Mouse (Mus musculus): ENCODE data around the gene 4930544D05Rik.
A peak's percentile ranks its signal among the peaks of the same experiment; 100 is the strongest.

4930544D05Rik gene

DNA sequence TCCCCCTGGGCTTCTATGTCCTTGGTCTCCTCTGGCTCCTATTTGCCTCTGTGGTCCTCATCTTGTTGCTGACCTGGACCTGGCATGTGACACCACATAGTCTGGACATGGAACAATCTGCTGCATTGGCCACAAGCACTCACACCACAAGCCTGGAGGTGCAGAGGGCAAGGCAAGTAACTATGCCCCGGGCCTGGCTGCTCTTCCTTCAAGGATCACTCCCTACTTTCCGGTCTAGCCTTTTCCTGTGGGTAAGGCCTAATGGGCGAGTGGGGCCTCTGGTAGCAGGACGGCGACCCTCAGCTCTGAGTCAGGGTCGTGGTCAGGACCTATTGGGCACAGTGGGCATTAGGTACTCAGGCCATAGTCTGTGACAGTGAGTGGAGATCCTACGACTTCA, 25.6 kb downstream of the 4930544D05Rik start:
- no peak for DNase-seq (ENCODE audit: low spot score in 2 of 2)

DNA sequence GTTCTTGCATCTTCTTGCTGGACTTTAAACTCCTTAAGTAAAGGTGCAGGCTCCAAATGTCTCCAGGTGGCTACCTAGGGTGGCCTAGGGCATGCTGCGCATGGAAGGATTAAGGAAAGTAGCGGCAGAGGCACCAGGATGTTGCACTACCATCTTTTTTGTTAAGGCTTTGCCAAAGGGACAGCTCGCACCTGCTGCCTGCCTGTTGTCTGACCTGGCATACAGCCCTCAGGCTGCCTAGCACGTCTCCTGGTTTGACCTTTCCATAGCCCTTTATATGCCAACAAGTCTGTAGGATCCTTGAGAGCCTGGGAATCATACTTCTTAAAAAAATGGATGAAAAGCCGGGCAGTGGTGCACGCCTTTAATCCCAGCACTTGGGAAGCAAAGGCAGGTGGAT, 27.4 kb downstream of the 4930544D05Rik start:
- no peak for DNase-seq (ENCODE audit: low spot score in 2 of 2)

GRCm38 (mm10) chr11:70644564-70645103, 29.0 kb downstream of the 4930544D05Rik start:
- no peak for DNase-seq (ENCODE audit: low spot score in 2 of 2)

- no peak for DNase-seq (ENCODE audit: low spot score in 2 of 2)
Measured at GRCm38 (mm10) chr11:70645461-70646258, 30.0 kb downstream of the 4930544D05Rik start.

DNA sequence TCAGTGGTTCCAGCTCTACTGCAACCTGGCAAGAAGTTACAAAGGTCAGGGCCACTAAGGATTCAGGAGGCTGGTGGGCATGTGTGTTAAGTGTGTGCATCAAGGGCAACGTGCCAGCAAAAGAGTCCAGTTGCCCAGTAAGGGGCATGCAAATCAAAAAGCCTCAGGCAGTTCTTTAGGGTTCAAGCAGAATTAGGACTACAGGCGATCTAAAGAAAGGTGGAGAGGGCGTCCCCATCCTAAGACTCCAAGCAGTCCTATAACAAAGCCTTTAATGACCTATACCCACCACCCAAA, 30.6 kb downstream of the 4930544D05Rik start:
- DNase-seq (ENCODE audit: low spot score in 2 of 2) = no peak

- peak; percentile 96 for DNase-seq (ENCODE audit: low spot score in 2 of 2)
Measured at GRCm38 (mm10) chr11:70646691-70647650, 31.3 kb downstream of the 4930544D05Rik start, which contains the start of the genes Rnf167 and Slc25a11. TSS of gene Rnf167 (plus strand) at chr11:70647235. TSS of gene Slc25a11 (minus strand) at chr11:70647479.

DNA sequence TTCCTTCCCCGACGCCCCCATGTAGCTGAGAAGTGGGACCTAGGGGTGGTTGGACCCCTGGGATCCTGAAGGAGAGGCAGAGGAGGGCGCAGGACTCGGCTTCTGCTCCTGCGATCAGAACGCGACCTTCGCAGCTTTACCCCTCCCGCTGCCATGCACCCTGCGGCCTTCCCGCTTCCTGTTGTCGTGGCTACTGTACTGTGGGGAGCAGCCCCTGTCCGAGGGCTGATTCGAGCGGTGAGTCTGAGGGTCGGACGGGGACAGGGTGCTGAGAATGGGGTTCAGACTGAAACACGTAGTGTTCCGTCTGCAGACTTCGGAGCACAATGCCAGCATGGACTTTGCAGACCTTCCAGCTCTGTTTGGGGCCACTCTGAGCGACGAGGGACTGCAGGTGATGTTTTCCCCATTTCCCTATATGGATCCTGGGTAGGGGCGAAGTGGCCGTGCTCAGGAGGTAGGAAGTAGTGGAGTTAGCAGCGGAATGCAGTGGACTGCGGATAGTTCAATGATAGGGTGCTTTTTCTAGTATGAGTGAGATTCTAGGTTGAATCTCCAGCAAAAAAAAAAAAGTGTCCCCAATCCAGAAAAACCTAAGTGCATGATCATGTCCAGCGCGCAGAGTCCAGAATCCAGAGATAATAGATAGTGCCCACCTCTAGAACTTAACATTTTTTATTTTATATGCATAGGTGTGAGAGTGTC, 32.2 kb downstream of the 4930544D05Rik start:
- no peak for DNase-seq (ENCODE audit: low spot score in 2 of 2)

DNA sequence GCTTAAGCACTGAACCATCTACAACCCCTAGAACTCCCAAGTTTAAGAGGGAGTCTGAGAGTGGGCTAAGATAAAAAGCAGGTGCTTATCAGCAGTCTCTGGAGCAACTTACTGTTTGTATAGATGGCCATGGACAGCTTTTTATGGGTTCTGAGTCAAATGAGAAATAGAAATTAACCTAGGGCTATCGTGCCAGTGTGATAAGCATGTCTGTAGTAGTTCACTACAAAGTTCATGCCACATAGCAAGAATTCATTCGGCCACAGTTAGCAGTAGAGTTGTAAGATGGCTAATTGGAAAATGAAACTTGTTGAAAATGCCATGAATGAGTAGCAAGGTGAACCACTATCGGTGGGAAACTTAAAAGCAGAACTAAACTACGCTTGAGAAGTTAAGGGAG, 32.9 kb downstream of the 4930544D05Rik start:
- no peak for DNase-seq (ENCODE audit: low spot score in 2 of 2)

DNA sequence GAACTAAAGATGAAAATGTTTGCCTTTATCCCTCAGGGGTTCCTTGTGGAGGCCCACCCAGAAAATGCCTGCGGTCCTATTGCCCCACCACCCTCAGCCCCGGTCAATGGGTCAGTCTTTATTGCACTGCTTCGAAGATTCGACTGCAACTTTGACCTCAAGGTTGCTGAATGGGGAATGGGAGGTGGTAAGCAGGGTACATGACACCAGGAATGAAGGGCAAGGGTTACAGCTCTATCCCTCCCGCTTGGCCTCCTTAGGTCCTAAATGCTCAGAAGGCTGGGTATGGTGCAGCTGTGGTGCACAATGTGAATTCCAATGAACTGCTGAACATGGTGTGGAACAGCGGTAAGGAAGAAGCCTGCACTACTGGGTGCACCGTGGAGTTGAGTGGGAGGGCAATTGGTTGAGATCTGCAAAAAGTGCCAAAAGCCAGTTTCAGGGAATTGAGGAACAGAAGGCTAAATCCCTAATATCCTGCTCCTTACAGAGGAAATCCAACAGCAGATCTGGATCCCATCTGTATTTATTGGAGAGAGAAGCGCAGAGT, 33.6 kb downstream of the 4930544D05Rik start:
- no peak for DNase-seq (ENCODE audit: low spot score in 2 of 2)

DNA sequence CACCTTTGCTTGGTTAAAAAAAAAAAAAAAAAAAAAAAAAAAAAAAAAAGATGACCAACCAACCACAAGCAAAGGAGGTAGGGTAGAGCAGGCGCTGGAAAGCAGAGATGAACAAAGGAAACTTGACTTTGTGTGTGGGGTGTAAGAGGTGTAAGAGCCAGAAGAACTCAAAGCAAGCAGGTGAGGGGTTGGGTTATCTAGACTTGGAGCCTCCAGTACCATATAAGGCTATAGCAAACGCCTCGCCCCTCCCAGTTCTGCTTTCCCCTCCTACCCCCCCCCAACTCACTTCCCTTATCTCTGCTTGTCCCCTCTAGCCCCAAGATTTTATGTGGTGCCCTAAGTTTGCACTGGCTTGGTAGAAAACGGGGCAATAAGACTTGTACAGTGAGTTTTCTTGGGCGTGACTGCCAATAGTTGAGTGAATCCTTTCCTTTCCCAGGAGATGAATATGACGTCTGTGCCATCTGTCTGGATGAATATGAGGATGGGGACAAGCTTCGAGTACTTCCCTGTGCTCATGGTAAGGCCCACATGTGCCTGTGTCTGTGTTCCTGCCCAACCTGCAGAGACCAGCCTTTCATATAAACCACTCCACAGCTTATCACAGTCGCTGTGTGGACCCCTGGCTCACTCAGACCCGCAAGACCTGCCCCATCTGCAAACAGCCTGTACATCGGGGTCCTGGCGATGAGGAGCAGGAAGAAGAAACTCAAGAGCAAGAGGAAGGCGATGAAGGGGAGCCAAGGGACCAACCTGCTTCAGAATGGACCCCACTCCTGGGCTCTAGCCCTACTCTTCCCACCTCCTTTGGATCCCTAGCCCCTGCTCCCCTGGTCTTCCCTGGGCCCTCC, 34.9 kb downstream of the 4930544D05Rik start:
- DNase-seq (ENCODE audit: low spot score in 2 of 2) = no peak

DNA sequence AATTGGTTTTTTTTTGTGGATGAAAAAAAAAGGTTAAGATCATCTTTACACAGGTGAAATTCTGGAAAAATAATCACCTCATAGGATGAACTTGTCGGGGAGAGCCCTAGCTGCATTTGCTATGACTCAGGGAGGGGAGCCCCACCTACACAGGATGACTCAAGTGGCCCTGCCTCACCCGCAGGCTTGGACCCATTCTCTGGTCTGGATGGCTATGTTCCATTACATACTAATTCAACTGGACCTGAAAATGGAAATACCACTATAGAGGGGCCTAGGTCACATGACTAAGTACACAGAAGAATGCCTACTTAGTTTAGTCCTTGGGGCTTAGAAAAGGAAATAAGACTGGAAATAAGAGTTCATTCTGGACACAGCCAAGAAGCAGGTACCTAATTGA, 35.7 kb downstream of the 4930544D05Rik start:
- DNase-seq (ENCODE audit: low spot score in 2 of 2) = no peak

DNA sequence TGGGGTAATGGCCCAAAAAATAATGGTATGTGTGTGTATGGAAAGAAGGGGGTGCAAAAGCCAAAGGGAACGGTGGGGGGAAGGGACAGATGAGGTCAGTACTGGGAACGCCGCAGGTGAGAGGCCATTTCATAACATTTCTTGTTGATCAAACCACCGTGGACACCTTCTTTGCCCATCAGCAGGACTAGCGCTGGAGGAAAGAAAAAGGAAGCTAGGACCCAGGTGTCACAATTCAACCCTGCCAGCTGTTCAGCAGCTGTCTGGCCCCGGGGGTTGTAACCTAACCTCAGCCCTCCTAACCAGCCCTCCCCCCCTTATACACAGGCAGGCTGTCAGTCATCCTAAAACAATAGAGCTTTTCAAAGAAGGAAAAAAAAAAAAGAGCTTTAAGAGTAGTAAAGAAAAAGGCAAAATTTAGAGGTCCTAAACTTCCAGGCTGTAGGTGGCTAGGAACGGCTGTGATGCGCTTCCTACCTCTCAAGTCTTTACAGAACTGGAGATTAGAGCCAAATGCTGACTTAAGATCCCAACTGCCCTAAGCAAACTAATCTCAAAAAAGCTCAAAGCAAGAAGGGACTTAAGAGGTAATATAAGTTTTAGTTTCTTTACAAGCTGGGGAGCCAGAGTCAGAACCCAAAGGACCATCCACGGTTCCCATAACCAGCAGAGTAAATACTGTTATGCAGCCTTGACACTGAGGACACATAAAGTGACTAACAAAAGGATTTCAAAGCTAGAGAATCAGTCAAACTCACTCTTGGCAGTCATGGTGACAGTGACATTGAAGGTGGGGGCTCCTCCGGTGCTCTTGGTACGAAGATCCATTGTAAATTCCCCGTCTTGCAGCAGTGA, 36.6 kb downstream of the 4930544D05Rik start:
- peak in 1 of 2 experiments; percentile 17 for DNase-seq (ENCODE audit: low spot score in 2 of 2)

GRCm38 (mm10) chr11:70652884-70653344, 37.3 kb downstream of the 4930544D05Rik start:
- no peak for DNase-seq (ENCODE audit: low spot score in 2 of 2)

DNA sequence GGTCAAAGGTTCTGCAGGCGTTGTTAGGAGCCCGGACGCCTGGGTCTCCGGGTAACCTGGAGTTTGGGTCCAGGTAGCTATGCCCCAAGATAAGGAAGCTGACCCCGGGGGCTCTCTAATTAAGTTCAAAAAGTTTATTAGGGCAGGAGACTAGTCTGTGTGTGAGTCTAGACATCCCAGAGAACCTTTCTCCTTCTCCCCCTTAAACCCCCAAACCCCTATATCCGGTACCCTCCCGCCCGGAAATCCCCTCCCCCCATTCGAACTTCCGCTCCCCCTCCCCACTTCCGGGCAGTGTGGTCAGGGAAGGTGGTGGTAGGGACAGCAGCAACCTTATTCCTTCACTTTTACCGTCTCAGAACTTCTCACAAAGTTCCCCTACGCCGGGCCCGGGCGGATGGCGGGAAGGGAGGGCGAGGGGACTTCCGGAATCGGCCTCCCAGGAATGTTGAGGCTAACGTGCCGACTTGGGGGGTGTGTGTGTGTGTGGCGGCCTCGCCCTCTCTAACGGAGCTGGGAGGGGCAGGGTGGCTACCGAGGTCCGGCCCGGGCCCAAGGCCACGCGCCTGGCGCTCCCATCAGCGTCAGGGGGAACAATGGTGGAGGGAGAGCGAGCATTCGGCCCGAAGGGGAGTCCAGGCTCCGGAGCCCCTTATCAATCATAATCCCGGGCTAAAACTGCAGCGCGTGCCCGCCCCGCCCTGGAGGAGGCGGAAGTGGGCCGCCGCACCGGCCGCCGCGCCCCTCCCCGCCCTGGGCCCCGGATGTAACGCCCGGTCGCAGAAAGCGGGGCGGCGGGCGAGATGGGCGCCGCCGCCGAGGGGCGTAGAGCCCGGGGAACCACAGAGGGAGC, 37.9 kb downstream of the 4930544D05Rik start:
- DNase-seq (ENCODE audit: low spot score in 2 of 2) = peak in 1 of 2 experiments; percentile 70

DNA sequence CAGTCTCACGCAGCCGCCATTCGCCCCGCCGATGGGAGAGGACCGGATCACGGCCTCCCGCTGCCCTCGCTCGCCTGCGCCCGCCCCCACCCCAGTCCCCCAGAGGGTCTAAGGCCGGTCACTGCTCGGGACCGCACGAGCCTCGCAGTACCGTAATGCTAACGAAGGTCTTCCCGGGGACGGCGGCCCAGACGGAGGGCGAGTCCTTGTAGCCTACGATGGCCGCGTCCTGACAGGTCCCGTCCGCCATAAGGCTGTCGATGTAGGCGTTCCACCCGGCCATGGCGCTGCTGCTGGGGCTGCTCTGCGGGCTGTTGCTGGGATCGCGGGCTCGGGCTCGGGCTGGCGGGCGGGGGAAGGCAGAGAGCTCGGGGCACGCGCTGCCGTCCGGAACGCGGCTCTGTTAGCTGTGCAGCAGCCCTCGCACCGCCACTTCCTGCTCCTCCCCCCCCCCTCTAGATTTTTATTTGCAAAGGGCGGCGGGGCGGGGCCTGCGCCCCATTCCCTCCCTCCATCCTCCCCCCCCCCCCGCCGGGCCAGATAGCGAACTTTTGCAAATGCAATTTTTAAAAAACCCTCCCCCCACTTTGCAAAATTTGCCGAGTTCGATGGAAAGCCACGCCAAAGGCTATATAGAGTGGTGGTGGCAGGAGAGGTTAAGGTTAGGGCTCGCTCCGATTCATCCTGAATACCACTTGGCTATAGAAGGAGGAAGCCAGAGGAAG, 38.7 kb downstream of the 4930544D05Rik start, which contains the start of gene Pfn1:
TSS of gene Pfn1 (minus strand) at position 447 of the 725 bp plus-strand sequence.
- peak; percentile 71 to 80 for DNase-seq (ENCODE audit: low spot score in 2 of 2)

GRCm38 (mm10) chr11:70654923-70655570, 39.4 kb downstream of the 4930544D05Rik start:
- DNase-seq (ENCODE audit: low spot score in 2 of 2) = peak; percentile 81 to 85

All from urinary bladder, postnatal 4 days (tissue).